ENCODE assay signal across 34 mouse cellular contexts in the genomic region with DNA sequence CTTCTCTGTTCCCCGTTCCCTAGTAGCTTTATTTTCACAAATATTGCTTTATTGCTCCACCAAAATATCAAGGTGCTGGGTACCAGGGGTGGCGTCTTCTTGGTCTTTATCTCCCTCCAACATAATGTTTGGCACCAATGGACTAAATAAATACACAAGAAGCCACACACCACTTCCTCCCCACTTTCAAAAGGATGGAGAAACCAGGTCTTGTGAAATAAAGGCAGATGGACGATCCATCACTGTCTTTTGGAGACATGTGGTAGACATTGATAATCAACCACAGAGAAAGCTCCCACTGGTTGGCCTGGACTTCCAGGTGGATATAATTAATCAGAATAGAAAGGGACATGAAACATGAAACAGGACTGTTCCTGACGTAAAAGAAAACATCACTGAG. TPM values are rescaled to one million over a fixed set of nuclear protein-coding genes. Genes with fewer than 3 reads are reported as not detected.
DNase-seq lines count a peak whose midpoint lies in the region; ATAC-seq lines count a peak whose summit lies in the region.
"Had no signal": no experiment of that assay in that cellular context is flagged by ENCODE, and none has a peak within 500 bp of the region (broad histone marks: within the 10 kb centered on the region; RNA-seq: fewer than 3 reads in every experiment).

No protein-coding gene starts in this region.

- no peak for ATAC-seq in hindbrain, embryonic 13.5 days (ENCODE audit: low FRiP score)
- ATAC-seq in hindbrain, embryonic 11.5 days (ENCODE audit: low FRiP score) = no peak
- ATAC-seq in neural tube, embryonic 13.5 days (ENCODE audit: low read depth) = no peak
- peak; percentile 60 for ATAC-seq in megakaryocyte, adult 5-6 weeks (ENCODE audit: poor library complexity, severe bottlenecking)
- no peak for ATAC-seq in midbrain, embryonic 14.5 days (ENCODE audit: low FRiP score, low TSS enrichment)
- ATAC-seq: forebrain, embryonic 15.5 days; hindbrain, embryonic 16.5 days; Patski had no signal

- no peaks in the 10 kb centered on the region for H3K9me3 ChIP-seq in hindbrain, embryonic 13.5 days
- no peaks in the 10 kb centered on the region for H3K9me3 ChIP-seq in hindbrain, embryonic 11.5 days (ENCODE audit: control insufficient read depth, low read length)
- H3K9me3 ChIP-seq in neural tube, embryonic 13.5 days = no peaks in the 10 kb centered on the region
- no peaks in the 10 kb centered on the region for H3K9me3 ChIP-seq in midbrain, embryonic 14.5 days (ENCODE audit: control insufficient read depth, low read length)
- H3K9me3 ChIP-seq: embryonic facial prominence, embryonic 10.5 days; embryonic facial prominence, embryonic 13.5 days; forebrain, embryonic 12.5 days; forebrain, embryonic 15.5 days; G1E; heart, embryonic 12.5 days; heart, embryonic 15.5 days; hindbrain, embryonic 12.5 days had no signal

- H3K4me3 ChIP-seq in hindbrain, embryonic 13.5 days = no peak overlapping the region
- H3K4me3 ChIP-seq in hindbrain, embryonic 11.5 days (ENCODE audit: low read depth, low read length) = no peak overlapping the region
- no peak overlapping the region for H3K4me3 ChIP-seq in neural tube, embryonic 13.5 days
- H3K4me3 ChIP-seq in midbrain, embryonic 14.5 days (replicated peaks; ENCODE audit: low read depth, low read length) = no peak overlapping the region
- H3K4me3 ChIP-seq: embryonic facial prominence, embryonic 10.5 days; embryonic facial prominence, embryonic 13.5 days; erythroblast, embryonic 14.5 days; forebrain, embryonic 12.5 days; forebrain, embryonic 15.5 days; heart, embryonic 12.5 days; heart, embryonic 15.5 days; hindbrain, embryonic 12.5 days had no signal

- no peaks in the 10 kb centered on the region for H3K36me3 ChIP-seq in hindbrain, embryonic 13.5 days
- no peaks in the 10 kb centered on the region for H3K36me3 ChIP-seq in hindbrain, embryonic 11.5 days (ENCODE audit: control insufficient read depth, insufficient read depth, low read length)
- H3K36me3 ChIP-seq in neural tube, embryonic 13.5 days = no peaks in the 10 kb centered on the region
- no peaks in the 10 kb centered on the region for H3K36me3 ChIP-seq in midbrain, embryonic 14.5 days (ENCODE audit: control insufficient read depth, insufficient read depth, low read length)
- H3K36me3 ChIP-seq: embryonic facial prominence, embryonic 10.5 days; embryonic facial prominence, embryonic 13.5 days; forebrain, embryonic 12.5 days; forebrain, embryonic 15.5 days; G1E; heart, embryonic 12.5 days; heart, embryonic 15.5 days; hindbrain, embryonic 12.5 days had no signal

- H3K9ac ChIP-seq in hindbrain, embryonic 13.5 days = no peak overlapping the region
- no peak overlapping the region for H3K9ac ChIP-seq in hindbrain, embryonic 11.5 days (ENCODE audit: low read depth, low read length)
- no peak overlapping the region for H3K9ac ChIP-seq in neural tube, embryonic 13.5 days
- no peak overlapping the region for H3K9ac ChIP-seq in midbrain, embryonic 14.5 days (replicated peaks; ENCODE audit: low read length)
- H3K9ac ChIP-seq: embryonic facial prominence, embryonic 13.5 days; forebrain, embryonic 12.5 days; forebrain, embryonic 15.5 days; heart, embryonic 12.5 days; heart, embryonic 15.5 days; hindbrain, embryonic 12.5 days had no signal

- no peak overlapping the region for H3K4me2 ChIP-seq in hindbrain, embryonic 13.5 days
- no peak overlapping the region for H3K4me2 ChIP-seq in hindbrain, embryonic 11.5 days (replicated peaks; ENCODE audit: low read depth, low read length)
- H3K4me2 ChIP-seq in neural tube, embryonic 13.5 days = no peak overlapping the region
- H3K4me2 ChIP-seq in midbrain, embryonic 14.5 days (ENCODE audit: low read length) = no peak overlapping the region
- H3K4me2 ChIP-seq: embryonic facial prominence, embryonic 13.5 days; forebrain, embryonic 12.5 days; forebrain, embryonic 15.5 days; heart, embryonic 12.5 days; heart, embryonic 15.5 days; hindbrain, embryonic 12.5 days had no signal

- H3K27ac ChIP-seq in hindbrain, embryonic 13.5 days = peak overlapping the region; percentile 87; the same call in 1 of the 2 replicates
- no peak overlapping the region for H3K27ac ChIP-seq in hindbrain, embryonic 11.5 days (ENCODE audit: low read depth, low read length)
- 0 out of 2 replicates have a peak overlapping the region, but pooled peaks have one; percentile 86 for H3K27ac ChIP-seq in neural tube, embryonic 13.5 days (replicated peaks)
- no peak overlapping the region for H3K27ac ChIP-seq in midbrain, embryonic 14.5 days (replicated peaks; ENCODE audit: low read depth, low read length)
- H3K27ac ChIP-seq: embryonic facial prominence, embryonic 10.5 days; embryonic facial prominence, embryonic 13.5 days; forebrain, embryonic 12.5 days; forebrain, embryonic 15.5 days; heart, embryonic 15.5 days had no signal

- no peak for DNase-seq in hindbrain, embryonic 11.5 days (ENCODE audit: low spot score)
- no peak for DNase-seq in neural tube, embryonic 10.5 days (ENCODE audit: extremely low spot score, low spot score)
- no peak for DNase-seq in midbrain, embryonic 14.5 days
- no peak for DNase-seq in urinary bladder, adult 18-20 months (ENCODE audit: low spot score in 2 of 2)
- DNase-seq: adrenal gland, postnatal 10 days; adrenal gland, postnatal 36 days; B cell, adult 2 months; cerebellum, adult 11 months; cerebellum, adult 2 months; cerebellum, adult 9-11 months; cerebellum, postnatal 25 days; embryo, embryonic 11 days; gastrocnemius, postnatal 25 days; heart, adult 18-20 months; heart, postnatal 14 days; heart, postnatal 4 days had no signal

- WGBS in hindbrain, embryonic 13.5 days = 87% methylated on average over 4 of the region's 4 CpGs
- WGBS in hindbrain, embryonic 11.5 days = 87% methylated on average over 4 of the region's 4 CpGs
- 91% methylated on average over 4 of the region's 4 CpGs for WGBS in neural tube, embryonic 13.5 days
- 94% methylated on average over 4 of the region's 4 CpGs for WGBS in midbrain, embryonic 14.5 days

- peaks cover 17% of the 10 kb centered on the region for H3K4me1 ChIP-seq in hindbrain, embryonic 13.5 days (replicated peaks)
- H3K4me1 ChIP-seq in hindbrain, embryonic 11.5 days (replicated peaks; ENCODE audit: control insufficient read depth, insufficient read depth, low read length) = no peaks in the 10 kb centered on the region
- H3K4me1 ChIP-seq in neural tube, embryonic 13.5 days (replicated peaks) = peaks cover 20% of the 10 kb centered on the region
- H3K4me1 ChIP-seq in midbrain, embryonic 14.5 days (ENCODE audit: control insufficient read depth, insufficient read depth, low read length) = peaks cover 9% of the 10 kb centered on the region
- H3K4me1 ChIP-seq: heart, embryonic 15.5 days had no signal

- H3K27me3 ChIP-seq in hindbrain, embryonic 13.5 days = no peaks in the 10 kb centered on the region
- no peaks in the 10 kb centered on the region for H3K27me3 ChIP-seq in hindbrain, embryonic 11.5 days (ENCODE audit: control insufficient read depth, insufficient read depth, low read length)
- no peaks in the 10 kb centered on the region for H3K27me3 ChIP-seq in neural tube, embryonic 13.5 days
- no peaks in the 10 kb centered on the region; the same call in 1 of the 2 replicates for H3K27me3 ChIP-seq in midbrain, embryonic 14.5 days (ENCODE audit: control insufficient read depth, insufficient read depth, low read length)
- H3K27me3 ChIP-seq: CH12.LX; embryonic facial prominence, embryonic 13.5 days; forebrain, embryonic 15.5 days; heart, embryonic 12.5 days; heart, embryonic 15.5 days; Patski had no signal

RNA-seq across cellular contexts. Expression of a gene that starts 45.6 kb away (rescaled TPM):
- polyA plus RNA-seq in hindbrain, embryonic 13.5 days (2015; fragmentation: Nextera tagmentation; extraction: Ambion mirVana) = 32.9 and 41.1 TPM in 2 replicates
- polyA plus RNA-seq in hindbrain, embryonic 11.5 days (2014; fragmentation: Nextera tagmentation; extraction: Ambion mirVana) = 23.2 and 25.5 TPM in 2 replicates
- polyA plus RNA-seq in neural tube, embryonic 13.5 days (2015; fragmentation: Nextera tagmentation; extraction: Ambion mirVana) = 53.2 and 58.0 TPM in 2 replicates
- 0.52 and 2.4 TPM in 2 replicates for total RNA-seq in megakaryocyte, adult 5-6 weeks (2015)
- 0.24 and 0.48 TPM in 2 replicates for total RNA-seq in megakaryocyte, adult 5-6 weeks (2017)
- 4.5 and 5.4 TPM in 2 replicates for polyA plus RNA-seq in midbrain, embryonic 14.5 days (2014; fragmentation: Nextera tagmentation; extraction: Ambion mirVana)
- total RNA-seq: adrenal gland, adult 18-20 months; adrenal gland, postnatal 10 days; adrenal gland, postnatal 36 days; gastrocnemius, adult 8-10 months; gastrocnemius, postnatal 25 days; heart, adult 18-20 months; heart, postnatal 14 days; heart, postnatal 4 days had no signal
- polyA plus RNA-seq: cortical plate, adult 2 months; erythroblast, embryonic 14.5 days; G1E; heart, embryonic 12.5 days; heart, embryonic 15.5 days had no signal

Comparison
In these comparisons a context has a peak if more than half of its experiments do, and no peak if none do; other contexts are left out.
1. H3K27ac ChIP-seq: peak in hindbrain, embryonic 13.5 days (single experiment) and neural tube, embryonic 13.5 days (single experiment); none in hindbrain, embryonic 11.5 days (single experiment) and midbrain, embryonic 14.5 days (single experiment).